Mouse (Mus musculus): ENCODE data around the gene Aldh5a1. TPM values are rescaled to one million over a fixed set of nuclear protein-coding genes. Genes with fewer than 3 reads are reported as not detected.
A peak's percentile ranks its signal among the peaks of the same experiment; 100 is the strongest.

The Aldh5a1 gene
- polyA plus RNA-seq, 1 experiment from 2014 or later = 7.1 TPM

DNA sequence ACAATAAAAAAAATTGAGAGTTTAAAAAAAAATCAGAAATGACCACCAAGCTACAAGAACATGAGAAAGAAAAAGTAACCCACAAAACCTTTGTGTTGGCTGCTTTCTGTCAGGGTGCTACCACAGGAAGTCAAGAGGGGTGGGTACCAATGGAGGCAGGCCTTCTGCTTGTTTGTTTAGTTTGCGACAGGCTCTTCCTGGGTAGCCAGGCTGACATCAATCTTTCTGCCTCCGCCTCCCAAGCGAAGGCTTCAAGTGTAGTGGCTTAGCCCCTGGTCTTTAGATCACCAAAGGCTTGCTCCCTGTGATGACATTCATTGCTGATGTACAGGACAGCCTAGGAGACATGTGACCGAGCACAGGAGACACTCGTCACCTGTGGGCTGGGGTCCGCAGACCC lies 16.2 kb downstream of the Aldh5a1 start:
- no peaks in the 10 kb centered on the region for H3K9me3 ChIP-seq (replicated peaks)
- 90% methylated on average over 6 of the region's 6 CpGs for WGBS
- no peak overlapping the region for H3K4me3 ChIP-seq
- no peak for DNase-seq (ENCODE audit: low spot score)
- no peaks in the 10 kb centered on the region for H3K27me3 ChIP-seq (ENCODE audit: low read depth, poor library complexity, severe bottlenecking)
- H3K36me3 ChIP-seq = peaks cover 60% of the 10 kb centered on the region
- H3K4me1 ChIP-seq = no peaks in the 10 kb centered on the region
- H3K27ac ChIP-seq (replicated peaks) = no peak overlapping the region

DNA sequence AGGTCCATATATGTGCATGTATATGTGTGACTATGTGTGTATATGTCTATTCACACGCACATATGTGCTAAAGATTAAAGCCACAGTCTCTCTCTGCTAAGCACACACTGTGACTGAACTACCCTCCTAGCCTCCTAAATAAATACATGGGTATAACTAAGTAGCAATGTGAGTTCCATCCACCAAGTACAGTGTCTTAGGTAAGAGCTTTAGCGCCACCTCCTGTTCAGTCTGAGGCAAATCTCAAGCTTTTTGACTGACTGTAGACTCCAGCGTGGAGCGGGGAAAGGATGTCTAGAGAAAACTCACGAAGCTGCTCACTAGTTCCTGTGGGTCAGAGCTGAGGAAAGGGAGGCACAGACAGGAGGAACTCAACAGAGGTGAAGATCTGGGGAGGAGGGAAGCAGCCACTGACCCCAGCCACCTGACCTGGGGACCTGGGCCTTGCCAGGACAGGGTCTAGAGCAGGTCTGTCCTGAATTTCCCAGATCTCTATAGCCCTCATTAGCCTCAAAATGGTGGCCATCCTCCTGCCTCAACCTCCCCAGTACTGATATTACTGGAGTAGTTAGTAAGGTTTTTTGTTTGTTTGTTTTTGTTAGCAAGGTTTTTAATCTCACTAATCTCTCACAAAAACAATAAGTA lies 17.0 kb downstream of the Aldh5a1 start:
- WGBS = 31% methylated on average over 5 of the region's 5 CpGs
- H3K27ac ChIP-seq (replicated peaks) = no peak overlapping the region
- H3K4me3 ChIP-seq = no peak overlapping the region
- H3K4me1 ChIP-seq = no peaks in the 10 kb centered on the region
- DNase-seq (ENCODE audit: low spot score) = peak; percentile 39
- no peaks in the 10 kb centered on the region for H3K9me3 ChIP-seq (replicated peaks)
- H3K27me3 ChIP-seq (ENCODE audit: low read depth, poor library complexity, severe bottlenecking) = no peaks in the 10 kb centered on the region
- peaks cover 55% of the 10 kb centered on the region for H3K36me3 ChIP-seq

DNA sequence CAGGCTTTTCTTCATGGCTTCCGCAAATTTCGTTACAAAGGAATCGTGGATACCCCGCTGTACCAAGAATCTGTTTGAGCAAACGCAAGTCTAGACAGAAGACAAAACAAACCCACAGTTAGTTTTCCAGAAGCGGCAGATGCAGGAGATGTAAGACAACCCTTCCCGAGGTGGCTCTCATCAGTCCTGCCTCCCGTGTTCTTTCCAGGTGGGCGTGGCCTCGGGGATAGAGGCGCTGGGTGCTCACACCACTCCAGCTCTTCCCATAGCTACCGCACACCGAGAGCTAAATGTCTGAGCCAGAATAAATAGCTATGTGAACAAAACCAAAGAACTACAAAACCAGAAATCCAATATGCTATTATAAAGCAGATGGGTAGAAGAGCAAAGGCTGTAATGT lies 21.6 kb downstream of the Aldh5a1 start:
- H3K36me3 ChIP-seq = peaks cover 62% of the 10 kb centered on the region
- H3K27me3 ChIP-seq (ENCODE audit: low read depth, poor library complexity, severe bottlenecking) = no peaks in the 10 kb centered on the region
- no peaks in the 10 kb centered on the region for H3K9me3 ChIP-seq (replicated peaks)
- H3K27ac ChIP-seq (replicated peaks) = no peak overlapping the region
- DNase-seq (ENCODE audit: low spot score) = no peak
- WGBS = 75% methylated on average over 13 of the region's 13 CpGs
- H3K4me1 ChIP-seq = no peaks in the 10 kb centered on the region
- no peak overlapping the region for H3K4me3 ChIP-seq

DNA sequence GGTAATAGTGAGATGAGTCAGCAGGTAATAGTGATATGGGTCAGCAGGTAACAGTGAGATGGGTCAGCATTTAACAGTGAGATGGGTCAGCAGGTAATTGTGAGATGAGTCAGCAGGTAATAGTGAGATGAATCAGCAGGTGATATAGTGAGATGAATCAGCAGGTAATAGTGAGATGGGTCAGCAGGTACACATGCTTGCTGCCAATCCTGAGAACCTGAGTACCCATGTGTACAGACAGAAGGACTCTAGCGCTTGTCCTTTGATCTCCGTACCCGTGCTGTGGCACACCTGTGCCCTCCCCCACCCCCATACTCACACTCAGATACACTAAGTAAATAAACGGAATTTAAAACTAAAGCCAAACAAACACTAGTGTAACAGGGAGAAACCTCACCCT lies 22.5 kb downstream of the Aldh5a1 start:
- DNase-seq (ENCODE audit: low spot score) = no peak
- no peaks in the 10 kb centered on the region for H3K4me1 ChIP-seq
- peaks cover 67% of the 10 kb centered on the region for H3K36me3 ChIP-seq
- 94% methylated on average over 4 of the region's 4 CpGs for WGBS
- no peaks in the 10 kb centered on the region for H3K9me3 ChIP-seq (replicated peaks)
- H3K4me3 ChIP-seq = no peak overlapping the region
- H3K27ac ChIP-seq (replicated peaks) = no peak overlapping the region
- no peaks in the 10 kb centered on the region for H3K27me3 ChIP-seq (ENCODE audit: low read depth, poor library complexity, severe bottlenecking)

DNA sequence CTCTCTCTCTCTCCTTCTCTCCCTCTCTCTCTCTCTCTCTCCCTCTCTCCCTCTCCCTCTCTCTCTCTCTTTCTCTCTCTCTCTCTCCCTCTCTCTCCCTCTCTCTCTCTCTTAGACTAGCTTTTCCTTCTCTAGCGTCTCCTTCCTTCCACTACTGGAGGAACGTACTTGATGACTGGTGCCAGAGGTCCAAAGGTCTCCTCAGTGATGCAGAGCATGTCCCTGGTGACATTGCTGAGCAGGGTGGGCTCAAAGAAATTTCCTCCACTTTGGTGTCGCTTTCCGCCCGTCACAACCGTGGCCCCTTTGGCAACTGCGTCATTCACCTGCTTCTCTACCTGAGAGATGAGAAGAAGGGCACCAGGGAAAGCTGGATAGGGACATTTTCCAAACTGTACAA lies 23.9 kb downstream of the Aldh5a1 start:
- Histone ChIP-seq H3K27me3 (ENCODE audit: low read depth, poor library complexity, severe bottlenecking) (no peaks in the 10 kb centered on the region), H3K27ac (replicated peaks) (no peak overlapping the region), H3K9me3 (replicated peaks) (no peaks in the 10 kb centered on the region), H3K36me3 (peaks cover 64% of the 10 kb centered on the region), H3K4me3 (no peak overlapping the region), H3K4me1 (no peaks in the 10 kb centered on the region)
- no peak for DNase-seq (ENCODE audit: low spot score)
- 92% methylated on average over 7 of the region's 7 CpGs for WGBS

DNA sequence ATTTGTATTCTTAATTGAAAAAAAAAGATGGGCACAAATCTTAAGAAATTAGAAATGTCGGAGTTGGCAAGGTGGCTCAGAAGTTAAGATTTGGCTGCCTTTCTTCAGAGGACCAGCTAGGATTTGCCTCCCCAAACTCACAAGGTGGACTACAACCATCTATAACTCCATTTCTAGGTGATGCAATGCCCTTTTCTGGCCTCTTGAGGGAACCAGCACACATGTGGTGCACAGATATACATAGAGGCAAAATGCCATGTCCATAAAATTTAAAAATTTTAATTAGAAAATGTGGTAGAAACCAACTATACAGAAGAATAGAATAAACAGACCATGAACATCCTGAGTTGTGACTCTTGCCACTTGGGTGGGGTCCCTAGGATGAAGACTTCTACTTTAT lies 28.3 kb downstream of the Aldh5a1 start:
- Histone ChIP-seq H3K36me3 (peaks cover 37% of the 10 kb centered on the region), H3K27ac (replicated peaks) (no peak overlapping the region), H3K9me3 (replicated peaks) (no peaks in the 10 kb centered on the region), H3K4me1 (peaks cover 12% of the 10 kb centered on the region), H3K27me3 (ENCODE audit: low read depth, poor library complexity, severe bottlenecking) (no peaks in the 10 kb centered on the region), H3K4me3 (no peak overlapping the region)
- DNase-seq (ENCODE audit: low spot score) = no peak
- 98% methylated on average over 1 of the region's 1 CpGs for WGBS

DNA sequence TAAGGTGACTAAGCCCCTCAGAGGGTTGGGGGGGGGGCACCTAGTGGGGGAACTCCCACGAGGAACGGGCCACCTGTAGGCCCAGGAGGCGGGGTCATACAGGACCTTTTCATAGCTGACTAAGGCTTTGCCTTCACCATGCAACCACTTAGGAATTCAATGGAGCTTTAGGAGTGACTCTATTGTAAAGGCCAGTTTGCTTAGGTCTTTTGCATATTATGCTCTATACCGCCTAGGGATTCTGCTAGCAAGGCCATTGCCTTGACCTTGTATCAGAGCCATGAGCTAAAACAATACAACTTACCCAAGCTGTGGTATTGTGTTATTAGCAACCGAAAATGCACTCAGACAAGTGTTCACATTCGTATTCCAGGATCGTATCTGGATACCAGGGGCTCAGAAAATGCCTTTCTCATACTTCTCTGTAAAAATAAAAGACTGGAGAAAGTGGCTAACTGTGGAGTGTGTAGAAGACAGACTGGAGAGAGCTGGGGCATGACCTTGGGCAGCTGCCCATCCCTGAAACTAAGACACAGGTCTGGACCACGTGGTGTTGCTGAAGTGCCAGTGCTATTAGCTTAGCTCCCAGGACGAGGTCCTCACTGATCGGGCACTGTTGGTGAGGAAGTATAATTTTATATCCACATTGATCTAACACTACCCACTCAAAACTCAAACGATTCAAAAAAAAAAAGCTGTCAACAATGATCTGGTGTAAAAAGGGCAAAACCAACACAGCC lies 30.5 kb downstream of the Aldh5a1 start:
- no peaks in the 10 kb centered on the region for H3K27me3 ChIP-seq (ENCODE audit: low read depth, poor library complexity, severe bottlenecking)
- no peak overlapping the region for H3K4me3 ChIP-seq
- 80% methylated on average over 11 of the region's 11 CpGs for WGBS
- peaks cover 20% of the 10 kb centered on the region for H3K36me3 ChIP-seq
- peaks cover 12% of the 10 kb centered on the region for H3K4me1 ChIP-seq
- H3K9me3 ChIP-seq (replicated peaks) = no peaks in the 10 kb centered on the region
- H3K27ac ChIP-seq (replicated peaks) = no peak overlapping the region
- no peak for DNase-seq (ENCODE audit: low spot score)

DNA sequence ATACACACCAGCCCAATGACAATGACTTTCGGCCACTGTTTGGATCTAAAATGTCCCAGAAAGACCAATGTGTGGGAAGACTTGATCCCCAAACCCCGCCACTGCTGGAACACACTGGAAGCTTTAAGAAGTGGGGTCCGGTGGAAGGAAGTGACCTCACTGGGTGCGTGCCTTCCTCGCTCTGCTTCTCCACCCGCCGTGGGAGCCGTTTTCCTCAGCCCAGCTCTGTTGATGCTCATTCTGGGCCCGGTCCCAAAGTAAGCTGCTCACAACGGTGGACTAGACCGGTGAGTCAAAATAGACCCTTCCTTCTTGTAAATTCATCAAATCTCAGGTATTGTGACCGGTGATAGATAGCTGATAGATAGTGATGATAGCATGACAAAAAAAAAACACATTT lies 32.0 kb downstream of the Aldh5a1 start:
- H3K4me3 ChIP-seq = no peak overlapping the region
- no peaks in the 10 kb centered on the region for H3K9me3 ChIP-seq (replicated peaks)
- DNase-seq (ENCODE audit: low spot score) = no peak
- H3K27ac ChIP-seq (replicated peaks) = no peak overlapping the region
- H3K36me3 ChIP-seq = peaks cover 6% of the 10 kb centered on the region; the same call in 1 of the 2 replicates
- H3K27me3 ChIP-seq (ENCODE audit: low read depth, poor library complexity, severe bottlenecking) = no peaks in the 10 kb centered on the region
- H3K4me1 ChIP-seq = peaks cover 12% of the 10 kb centered on the region
- WGBS = 87% methylated on average over 12 of the region's 12 CpGs

DNA sequence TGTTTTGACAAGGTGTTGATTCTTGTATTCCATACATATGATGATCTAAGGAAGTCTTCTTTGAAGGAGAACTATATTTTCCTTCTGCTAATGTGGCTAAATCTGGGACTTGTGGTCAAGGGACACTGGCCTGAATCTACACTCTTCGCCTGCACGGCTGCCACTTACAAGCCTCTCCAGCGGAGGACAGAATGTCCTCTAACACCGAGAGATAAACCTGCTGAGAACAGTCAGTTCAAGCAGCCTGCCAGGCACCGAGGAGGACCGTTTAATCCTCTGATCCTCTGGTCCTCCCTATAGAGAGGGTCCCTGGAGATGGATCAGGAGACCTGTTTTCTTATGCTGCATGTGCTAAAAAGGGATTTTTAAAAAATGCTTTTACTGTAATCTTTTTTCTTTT lies 34.0 kb downstream of the Aldh5a1 start:
- no peaks in the 10 kb centered on the region for H3K36me3 ChIP-seq
- H3K9me3 ChIP-seq (replicated peaks) = no peaks in the 10 kb centered on the region
- H3K27me3 ChIP-seq (ENCODE audit: low read depth, poor library complexity, severe bottlenecking) = no peaks in the 10 kb centered on the region
- WGBS = 82% methylated on average over 6 of the region's 6 CpGs
- no peak overlapping the region for H3K4me3 ChIP-seq
- peaks cover 12% of the 10 kb centered on the region for H3K4me1 ChIP-seq
- DNase-seq (ENCODE audit: low spot score) = no peak
- no peak overlapping the region for H3K27ac ChIP-seq (replicated peaks)

DNA sequence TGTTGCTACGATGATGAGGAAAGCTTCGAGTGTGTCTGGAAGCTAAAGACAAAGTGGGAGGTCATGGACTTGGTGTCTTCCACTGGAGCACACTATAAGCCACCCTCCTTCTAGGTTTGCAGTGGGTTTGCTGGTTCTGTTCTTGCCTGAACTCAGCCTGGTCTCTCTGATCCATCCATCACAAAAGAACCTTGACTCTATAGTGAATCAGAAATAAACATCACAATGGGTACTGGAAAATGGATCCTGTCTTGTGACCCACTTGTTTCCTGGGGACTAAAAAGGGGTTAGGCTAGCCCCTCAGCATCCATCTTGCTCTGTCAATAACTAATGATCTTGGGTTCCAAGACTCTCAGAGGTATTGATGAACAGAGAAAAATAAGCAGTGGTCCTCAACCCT lies 35.5 kb downstream of the Aldh5a1 start:
- Histone ChIP-seq H3K36me3 (no peaks in the 10 kb centered on the region), H3K4me1 (peaks cover 9% of the 10 kb centered on the region), H3K27ac (replicated peaks) (no peak overlapping the region), H3K4me3 (no peak overlapping the region), H3K27me3 (ENCODE audit: low read depth, poor library complexity, severe bottlenecking) (no peaks in the 10 kb centered on the region), H3K9me3 (replicated peaks) (no peaks in the 10 kb centered on the region)
- no peak for DNase-seq (ENCODE audit: low spot score)
- WGBS = 91% methylated on average over 2 of the region's 2 CpGs

DNA sequence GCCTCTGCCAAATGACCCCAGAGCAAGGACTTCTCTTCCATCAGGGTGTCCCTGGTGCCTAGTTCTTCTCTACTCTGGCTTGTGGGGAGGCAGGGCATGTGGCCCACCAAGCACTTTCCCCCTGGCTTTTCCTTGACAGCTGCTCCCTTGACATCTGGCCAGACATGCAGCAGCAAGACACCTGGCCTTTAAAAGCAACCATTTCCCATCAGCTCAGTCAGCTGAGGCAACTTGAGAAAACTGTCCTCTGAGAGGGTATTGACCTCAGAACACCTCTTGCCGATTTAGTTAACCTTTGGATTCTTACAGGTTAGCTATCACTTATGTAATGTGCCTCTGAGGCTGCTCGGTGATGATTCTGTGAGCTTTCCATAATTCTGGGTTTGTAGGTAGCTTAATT lies 43.6 kb downstream of the Aldh5a1 start:
- 86% methylated on average over 2 of the region's 2 CpGs for WGBS
- Histone ChIP-seq H3K27me3 (ENCODE audit: low read depth, poor library complexity, severe bottlenecking) (no peaks in the 10 kb centered on the region), H3K27ac (replicated peaks) (no peak overlapping the region), H3K4me1 (no peaks in the 10 kb centered on the region), H3K4me3 (no peak overlapping the region), H3K36me3 (no peaks in the 10 kb centered on the region), H3K9me3 (replicated peaks) (no peaks in the 10 kb centered on the region)
- no peak for DNase-seq (ENCODE audit: low spot score)

DNA sequence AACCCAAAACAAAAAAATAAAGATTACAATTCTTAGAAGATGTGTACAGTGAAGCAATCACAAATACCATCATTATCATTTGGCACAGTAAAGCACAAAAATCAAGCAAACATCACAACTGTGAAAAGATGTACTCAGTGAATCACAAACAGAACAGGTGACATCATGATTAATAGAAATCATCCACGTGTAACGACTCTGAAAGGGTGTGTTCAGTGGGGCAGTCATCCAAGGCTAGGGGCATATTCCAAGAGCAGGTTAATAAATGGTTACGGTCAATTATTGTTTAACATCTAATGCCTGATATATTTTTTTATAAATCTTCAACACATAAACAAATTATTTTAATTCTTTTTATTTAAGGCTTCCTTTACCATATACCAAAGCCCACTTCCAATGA lies 44.9 kb downstream of the Aldh5a1 start:
- no peaks in the 10 kb centered on the region for H3K9me3 ChIP-seq (replicated peaks)
- no peaks in the 10 kb centered on the region for H3K36me3 ChIP-seq
- WGBS = 91% methylated on average over 3 of the region's 3 CpGs
- H3K4me3 ChIP-seq = no peak overlapping the region
- no peaks in the 10 kb centered on the region for H3K4me1 ChIP-seq
- H3K27me3 ChIP-seq (ENCODE audit: low read depth, poor library complexity, severe bottlenecking) = no peaks in the 10 kb centered on the region
- no peak for DNase-seq (ENCODE audit: low spot score)
- no peak overlapping the region for H3K27ac ChIP-seq (replicated peaks)

DNA sequence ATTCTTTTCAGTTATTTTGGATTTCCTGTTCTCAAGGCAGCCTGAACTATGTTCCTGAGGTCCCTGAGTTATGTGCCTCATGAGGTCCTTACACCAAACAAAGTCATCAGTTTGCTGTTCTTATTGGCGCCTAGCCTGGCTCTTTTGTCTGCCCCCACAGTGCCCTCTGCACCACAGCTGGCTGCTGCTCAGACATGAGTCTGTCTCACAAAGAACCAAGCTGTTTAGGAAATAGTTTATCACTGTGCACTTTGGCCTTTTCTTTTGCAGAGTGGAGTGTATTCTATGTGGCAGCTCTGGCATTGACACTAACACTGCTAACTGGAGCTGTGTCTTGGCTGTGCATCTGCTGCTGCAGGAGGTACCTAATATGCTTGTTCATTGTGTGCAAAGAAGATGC lies 47.9 kb downstream of the Aldh5a1 start:
- Histone ChIP-seq H3K9me3 (replicated peaks) (no peaks in the 10 kb centered on the region), H3K4me1 (no peaks in the 10 kb centered on the region), H3K27ac (replicated peaks) (no peak overlapping the region), H3K36me3 (no peaks in the 10 kb centered on the region), H3K4me3 (no peak overlapping the region), H3K27me3 (ENCODE audit: low read depth, poor library complexity, severe bottlenecking) (no peaks in the 10 kb centered on the region)
- no peak for DNase-seq (ENCODE audit: low spot score)
- 63% methylated on average over 1 of the region's 1 CpGs for WGBS
